Mouse (Mus musculus): Measurements from ENCODE around the gene Plekho1.
"Not testable (repeated sequence)": the region's sequence is repeated elsewhere in the genome, so short reads cannot be mapped to it uniquely, and the experiment has no call there.

Plekho1 gene

DNA sequence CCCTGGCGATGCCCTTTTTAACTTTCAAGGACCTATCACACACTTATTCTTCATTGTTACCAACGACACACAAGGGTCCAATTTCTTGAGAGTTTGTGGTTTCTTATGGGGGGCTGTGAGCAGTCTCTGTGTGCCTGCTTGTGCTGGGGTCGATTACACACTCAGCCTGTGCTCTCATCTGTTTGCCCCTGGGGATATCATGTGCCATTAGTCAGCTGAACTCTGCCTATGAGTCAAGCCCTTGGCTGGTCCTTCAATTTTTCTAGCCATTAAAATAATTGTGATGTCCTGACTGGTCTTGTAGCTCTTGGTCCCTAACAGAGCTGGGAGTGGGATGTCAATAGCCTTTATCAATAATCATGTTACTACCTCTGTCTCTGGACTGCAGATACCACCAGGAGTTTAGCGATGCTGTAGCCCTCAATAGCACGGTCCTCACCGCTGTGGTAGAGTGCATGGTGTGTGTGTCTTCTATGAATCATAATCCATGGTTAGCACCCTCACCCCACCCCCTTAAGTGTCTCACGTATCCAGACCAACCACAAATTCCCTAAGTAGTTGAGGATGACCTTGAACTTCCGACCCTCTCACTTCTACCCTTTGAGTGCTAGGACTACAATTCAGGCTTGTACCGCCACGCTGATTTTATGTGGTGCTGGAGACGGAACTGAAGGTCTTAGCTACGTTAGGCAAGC, 15.4 kb downstream of the Plekho1 start:
- no peak for DNase-seq (ENCODE audit: low spot score)

DNA sequence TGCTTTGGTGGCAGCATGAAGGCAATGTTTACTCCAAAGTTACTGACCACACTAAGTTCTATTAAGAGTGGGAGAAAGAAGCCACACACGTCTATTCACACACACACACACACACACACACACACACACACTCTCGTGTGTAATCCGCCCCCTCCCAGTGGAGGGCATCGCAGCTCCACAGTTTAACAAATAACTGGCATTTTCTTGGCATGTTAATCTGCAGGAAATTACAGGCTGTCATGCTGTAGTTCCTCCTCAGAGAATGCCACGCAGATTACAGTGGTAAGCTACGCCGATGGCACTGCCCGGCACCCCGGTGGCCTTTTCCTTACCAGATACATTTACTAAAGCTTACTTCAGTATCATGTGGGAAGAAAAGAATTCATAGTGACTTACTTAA, 17.5 kb downstream of the Plekho1 start:
- DNase-seq (ENCODE audit: low spot score) = no peak

DNA sequence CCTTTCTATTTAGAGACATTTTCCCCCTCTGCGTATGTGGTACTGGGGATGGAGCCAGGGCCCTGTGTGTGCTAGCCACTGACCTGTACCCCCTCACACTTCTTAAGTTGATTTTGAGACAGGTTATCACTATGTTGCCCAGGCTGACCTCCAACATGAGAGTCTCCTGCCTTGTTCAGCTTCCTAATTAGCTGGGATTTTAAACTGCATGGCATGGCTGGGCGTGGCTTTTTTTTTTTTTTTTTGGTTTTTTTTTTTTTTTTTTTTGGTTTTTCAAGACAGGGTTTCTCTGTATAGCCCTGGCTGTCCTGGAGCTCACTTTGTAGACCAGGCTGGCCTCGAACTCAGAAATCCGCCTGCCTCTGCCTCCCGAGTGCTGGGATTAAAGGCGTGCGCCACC, 18.2 kb downstream of the Plekho1 start:
- not testable (repeated sequence) for DNase-seq (ENCODE audit: low spot score)

DNA sequence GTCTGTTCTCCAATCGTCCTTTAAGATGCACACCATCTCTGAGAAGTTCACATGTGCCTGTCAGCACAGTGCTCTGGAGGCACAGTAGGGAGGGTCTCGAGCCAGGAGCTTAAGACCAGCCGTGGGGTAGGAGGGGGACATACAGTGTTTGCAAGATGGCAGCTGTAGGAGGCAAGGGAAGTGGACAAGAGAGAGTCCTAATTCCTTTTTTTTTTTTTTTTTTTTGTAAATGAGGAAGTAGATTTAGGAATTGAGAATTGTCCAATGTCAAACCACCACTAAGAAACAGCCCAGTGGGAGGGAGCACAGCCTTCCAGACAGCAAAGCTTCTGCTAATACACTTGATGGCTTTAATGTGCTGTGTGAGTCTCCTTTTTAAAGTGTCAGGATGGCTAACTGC, 18.7 kb downstream of the Plekho1 start:
- no peak for DNase-seq (ENCODE audit: low spot score)

DNA sequence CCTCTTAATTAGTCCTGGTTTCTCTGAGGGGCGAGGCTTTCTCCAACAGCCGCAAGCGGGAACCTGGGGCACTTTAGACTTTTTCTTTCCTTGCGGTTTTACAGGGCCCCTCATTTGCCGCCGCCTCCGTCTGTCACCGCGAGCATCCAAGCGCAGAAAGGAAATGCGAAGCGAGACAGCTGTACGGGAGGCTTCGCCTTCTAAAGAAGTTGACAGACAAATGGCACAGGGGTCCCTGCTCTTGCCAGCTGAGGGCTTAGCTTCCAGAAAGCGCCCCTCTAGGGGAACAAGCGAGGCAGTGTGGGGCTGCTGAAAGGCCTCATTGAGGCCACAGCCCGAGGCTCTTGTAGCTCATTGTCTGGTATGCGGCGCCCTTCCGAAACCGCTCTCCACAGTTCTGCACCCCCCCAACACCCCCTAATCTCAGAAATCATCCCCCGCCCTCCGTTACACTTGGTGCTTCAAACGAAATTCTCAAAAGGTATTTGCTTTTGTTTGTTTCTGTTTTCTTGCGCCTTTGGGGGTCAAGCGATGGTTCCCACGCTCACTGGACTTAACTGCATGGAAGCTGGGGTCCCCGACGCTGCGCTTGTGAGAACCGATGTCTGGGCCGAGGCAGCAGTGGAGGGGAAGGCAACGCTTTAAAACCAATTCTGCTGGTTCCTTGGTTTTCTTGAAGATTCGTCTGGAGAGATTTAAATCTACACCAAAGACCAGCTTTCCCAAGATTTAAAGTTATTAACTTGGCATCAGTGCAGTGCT, 22.7 kb downstream of the Plekho1 start:
- DNase-seq (ENCODE audit: low spot score) = peak; percentile 78

DNA sequence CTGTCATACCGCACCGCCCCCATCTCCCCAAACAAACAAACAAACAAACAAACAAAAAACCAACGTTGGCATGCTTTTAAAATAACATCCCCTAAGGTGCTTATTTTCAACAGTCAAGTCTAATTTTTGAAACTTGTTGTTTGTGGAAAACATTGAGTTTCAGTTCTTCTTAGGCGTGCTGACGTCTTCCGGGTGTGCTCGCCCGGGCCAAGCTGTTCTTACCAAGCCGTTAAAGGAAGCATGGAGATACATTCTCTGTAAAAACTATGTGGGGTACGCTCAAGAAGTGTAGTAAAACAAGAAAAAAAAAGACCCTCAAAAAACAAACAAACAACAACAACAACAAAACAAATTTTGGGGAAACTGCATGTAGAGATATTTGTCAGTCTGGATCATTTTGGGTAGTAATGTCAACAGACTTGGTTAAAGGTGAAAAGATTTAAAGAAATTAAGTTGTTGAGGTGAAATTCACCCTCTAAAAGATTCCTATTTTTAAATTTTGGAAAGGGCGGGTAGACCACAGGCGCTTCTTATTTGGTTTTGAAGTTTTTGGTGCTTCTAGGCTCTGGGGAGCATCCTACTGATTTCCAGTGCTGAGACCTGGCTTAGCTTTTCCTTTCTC, 23.4 kb downstream of the Plekho1 start:
- no peak for DNase-seq (ENCODE audit: low spot score)

DNA sequence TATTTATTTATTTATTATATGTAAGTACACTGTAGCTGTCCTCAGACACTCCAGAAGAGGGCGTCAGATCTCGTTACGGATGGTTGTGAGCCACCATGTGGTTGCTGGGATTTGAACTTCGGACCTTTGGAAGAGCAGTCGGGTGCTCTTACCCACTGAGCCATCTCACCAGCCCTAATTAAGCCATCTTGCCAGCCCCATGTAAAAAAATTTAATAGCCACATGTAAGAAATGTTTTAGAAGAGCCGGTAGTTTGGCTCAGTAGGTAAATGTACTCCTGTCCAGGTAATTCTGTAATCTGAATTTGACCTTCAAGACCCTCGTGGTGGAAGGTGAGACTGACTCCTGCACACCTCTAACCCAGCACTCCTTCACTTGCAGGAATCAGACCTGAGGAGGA, 25.1 kb downstream of the Plekho1 start:
- DNase-seq (ENCODE audit: low spot score) = not testable (repeated sequence)

DNA sequence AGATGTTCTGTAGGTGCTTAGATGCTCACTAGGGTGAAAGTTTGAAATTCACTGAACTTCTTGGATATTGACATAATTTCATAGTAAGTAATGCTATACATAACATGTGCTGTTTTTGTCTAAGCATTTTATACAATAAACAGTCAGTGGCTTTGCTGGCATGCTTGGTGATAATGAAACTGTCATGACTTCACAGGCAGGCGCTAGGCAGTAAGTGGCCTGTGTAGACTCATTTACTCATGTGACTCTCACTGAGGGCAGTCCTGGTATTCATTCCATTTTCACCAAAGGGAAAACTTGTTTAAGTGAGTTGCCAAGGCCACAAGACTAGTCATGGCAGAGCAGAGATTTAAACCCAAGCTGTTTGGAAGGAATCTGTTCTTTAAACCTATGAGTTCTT, 26.5 kb downstream of the Plekho1 start:
- no peak for DNase-seq (ENCODE audit: low spot score)

DNA sequence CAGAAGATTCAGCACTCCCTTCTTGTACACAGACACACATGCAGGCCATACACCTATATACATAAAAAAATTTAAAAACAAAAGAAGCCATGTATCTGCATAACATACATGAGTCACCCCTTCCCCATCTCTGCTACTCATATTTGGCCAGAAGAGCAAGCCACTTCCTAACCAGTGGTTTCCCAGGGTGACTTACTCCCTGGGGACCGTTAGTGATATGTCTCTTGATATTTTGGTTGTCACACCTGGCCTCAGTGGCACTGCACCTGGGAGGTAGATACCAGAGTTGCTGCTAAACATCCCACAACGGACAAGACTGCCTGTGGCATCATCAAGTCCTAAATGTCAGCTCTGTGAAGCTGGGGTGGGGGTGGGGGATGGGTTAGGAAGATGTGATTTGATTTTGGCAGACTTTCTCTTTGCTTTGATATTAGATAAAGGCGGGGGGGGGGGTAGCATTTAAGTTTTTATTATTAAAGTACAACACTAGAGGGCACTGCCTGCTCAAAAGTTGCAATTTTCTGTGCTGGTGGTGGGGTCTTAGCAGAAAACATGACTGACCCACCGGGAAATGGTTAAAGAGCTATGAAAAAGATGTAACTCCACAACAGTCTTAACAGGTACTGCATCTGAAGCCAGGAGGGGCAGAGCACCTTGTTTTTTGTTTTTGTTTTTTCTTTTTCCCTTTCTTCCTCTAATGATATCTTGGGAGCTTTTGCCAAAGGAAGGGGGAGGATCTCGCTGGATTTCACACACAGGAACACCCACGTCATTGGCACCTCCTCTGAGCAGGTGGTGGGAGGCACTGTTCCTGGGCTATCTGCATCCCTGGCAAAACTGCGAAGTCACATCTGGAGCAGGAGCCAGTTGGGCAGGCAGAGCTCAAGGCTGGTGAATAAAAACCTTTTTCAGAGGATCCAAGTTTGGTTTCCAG, 30.0 kb downstream of the Plekho1 start:
- DNase-seq (ENCODE audit: low spot score) = peak; percentile 89

DNA sequence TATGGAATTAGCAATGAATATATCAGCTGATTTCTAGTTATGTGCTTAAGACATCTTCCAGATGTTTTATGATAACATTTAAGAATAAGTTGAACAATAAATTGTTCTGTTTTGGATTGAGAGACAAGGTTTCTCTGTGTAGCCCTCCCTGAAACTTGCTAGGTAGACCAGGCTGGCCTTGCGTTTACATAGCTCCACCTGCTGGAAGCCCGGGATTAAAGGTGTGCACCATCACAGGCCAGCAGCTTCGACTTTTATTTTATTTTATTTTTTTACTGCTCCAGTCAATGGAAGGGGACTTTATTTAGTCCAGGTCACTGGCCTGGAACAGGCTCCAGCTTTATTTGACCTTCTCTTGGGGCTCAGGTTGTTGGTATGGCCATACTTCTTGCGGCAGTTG, 32.1 kb downstream of the Plekho1 start:
- DNase-seq (ENCODE audit: low spot score) = peak; percentile 45

DNA sequence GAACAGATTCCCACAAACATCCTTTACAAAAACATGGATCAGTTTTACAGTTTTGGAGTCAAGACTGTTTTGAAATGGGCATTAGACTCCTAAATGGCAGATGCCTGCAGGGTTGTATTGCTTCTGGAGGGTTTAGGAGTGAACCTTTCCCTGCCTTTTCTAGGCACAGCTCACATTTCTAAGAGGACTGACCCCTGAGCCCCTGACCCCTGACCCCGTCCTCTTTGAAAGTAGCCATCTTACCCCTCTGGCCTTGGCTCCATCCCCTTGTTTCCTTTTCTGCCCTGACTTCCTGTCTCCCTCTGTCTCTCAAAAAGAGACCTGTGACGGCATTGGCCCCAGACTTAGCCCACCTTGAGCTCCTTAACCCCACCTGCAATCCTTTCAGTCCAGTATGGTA, 32.6 kb downstream of the Plekho1 start:
- no peak for DNase-seq (ENCODE audit: low spot score)

DNA sequence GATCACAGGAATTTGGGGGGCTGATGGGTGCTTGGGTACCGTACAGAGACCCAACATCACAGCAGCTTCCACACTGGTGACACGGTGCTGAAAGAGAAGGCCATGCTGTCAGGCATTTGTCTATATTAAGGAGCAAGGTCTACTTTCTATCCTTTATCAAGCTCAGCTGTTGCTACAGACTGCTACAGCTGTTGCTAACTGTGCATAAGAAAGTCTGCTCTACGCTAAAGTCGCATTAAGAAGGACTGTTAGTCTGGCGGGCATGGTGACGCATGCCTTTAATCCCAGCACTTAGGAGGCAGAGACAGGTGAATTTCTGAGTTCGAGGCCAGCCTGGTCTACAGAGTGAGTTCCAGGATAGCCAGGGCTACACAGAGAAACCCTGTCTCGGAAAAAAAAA, 33.6 kb downstream of the Plekho1 start:
- DNase-seq (ENCODE audit: low spot score) = not testable (repeated sequence)

DNA sequence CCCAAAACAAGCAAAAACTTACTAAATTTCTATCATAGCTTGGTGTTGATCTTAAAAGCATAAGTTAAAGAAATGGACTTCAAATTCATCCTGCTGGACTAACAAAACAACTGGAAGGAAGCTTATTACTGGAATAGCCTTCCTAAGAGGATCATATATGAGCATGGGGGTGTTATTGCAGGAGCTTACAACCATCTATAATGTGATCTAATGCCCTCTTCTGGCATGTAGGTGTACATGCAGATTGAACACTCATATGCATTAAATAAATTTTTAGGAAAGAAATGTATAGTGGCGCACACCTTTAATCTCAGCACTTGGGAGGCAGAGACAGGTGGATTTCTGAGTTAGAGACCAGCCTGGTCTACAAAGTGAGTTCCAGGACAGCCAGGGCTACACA, 36.0 kb downstream of the Plekho1 start:
- no peak for DNase-seq (ENCODE audit: low spot score)

DNA sequence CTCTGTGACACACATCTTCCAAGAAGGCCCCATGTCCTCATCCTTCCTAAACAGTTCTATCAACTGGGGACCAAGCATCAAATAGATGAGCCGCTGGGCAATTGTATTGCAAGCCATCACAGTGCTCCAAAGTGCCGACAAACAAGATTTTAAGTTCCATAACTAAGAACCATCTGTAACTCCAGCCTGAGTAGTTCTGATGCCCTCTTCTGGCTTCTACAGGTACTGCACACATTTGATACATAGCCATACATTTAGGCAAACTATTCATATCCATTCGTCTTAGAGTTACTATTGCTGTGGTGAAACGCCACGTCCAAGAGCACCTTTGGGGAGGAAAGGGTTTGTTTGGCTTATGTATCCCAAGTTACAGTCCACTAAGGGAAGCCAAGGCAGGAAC, 36.7 kb downstream of the Plekho1 start:
- peak; percentile 48 for DNase-seq (ENCODE audit: low spot score)

DNA sequence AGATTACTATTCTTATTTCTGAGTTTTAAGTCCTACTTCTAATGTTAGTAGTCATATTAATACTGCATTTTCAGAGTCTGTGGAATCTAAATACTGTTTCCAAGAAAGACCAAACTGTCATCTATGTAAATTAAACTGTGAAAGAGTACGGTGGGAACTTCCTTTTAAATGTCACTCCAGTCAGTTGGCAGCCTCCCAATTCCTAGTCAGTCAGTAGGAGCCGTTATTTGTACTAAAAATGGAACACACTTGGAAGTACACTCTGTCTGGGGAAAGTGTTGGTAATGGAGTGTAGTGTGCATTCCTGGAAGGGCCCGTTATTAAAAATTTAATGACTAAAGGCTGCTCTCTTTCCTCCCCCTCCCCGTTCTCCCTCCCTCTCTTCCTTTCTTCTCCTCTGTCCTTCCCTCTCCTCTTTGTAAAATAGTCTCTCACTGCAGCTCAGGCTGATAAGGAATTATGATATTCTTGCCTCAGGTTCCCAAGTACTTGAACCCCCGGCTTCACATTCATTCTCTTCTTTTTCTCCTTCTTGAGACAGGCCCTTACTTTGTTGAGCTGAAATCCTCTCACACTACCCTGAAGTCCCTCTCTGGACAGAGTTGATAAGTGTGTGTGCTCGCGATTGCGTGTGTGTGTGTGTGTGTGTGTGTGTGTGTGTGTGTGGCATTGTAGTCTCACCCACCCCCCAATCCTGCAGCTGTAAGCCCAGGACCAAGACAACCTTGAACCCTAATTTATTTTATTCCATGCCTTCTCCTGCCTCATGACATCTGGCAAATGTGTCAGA, 38.2 kb downstream of the Plekho1 start:
- DNase-seq (ENCODE audit: low spot score) = no peak

DNA sequence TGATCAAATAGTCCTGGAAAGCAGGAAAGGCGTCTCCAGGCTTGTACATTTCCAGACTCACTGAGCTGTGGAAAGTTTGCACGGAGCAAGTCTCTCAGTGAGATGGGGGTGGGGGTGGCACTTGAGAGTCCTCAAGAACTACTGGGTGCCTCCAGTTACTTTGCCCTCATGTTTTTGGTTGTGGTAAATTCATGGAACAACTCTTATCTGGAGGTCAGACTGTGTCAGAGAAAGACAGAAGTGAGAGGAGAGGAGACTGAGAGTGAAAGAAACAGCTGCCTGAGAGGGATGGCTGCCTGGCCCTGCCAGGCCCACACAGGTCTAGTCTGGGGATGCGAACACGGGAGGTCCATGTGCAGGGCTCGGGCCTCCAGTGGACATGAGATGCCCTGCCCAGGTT, 40.5 kb downstream of the Plekho1 start:
- DNase-seq (ENCODE audit: low spot score) = no peak

DNA sequence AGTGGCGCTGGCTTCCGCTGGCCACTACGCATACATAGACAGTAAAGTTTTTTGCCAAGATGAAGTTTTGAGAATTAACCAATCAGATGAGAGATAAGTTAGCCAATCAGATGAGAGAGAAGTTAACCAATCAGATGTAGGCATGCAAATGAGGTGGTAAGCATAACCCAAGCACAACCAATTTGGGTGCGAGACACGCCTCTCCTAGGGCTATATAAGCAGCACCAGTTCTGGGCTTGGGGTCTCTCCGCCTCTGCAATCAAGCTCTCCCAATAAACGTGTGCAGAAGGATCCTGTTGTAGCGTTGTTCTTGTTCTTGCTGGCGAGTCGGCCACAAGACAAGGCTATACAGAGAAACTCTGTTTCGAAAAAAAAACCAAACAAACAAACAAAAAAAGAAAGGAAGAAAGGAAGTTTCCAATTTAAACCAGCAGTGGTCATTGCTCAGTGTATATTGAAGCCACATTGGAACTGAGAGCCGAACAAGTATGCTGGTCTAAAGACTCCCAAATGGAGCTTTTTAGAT, 41.1 kb downstream of the Plekho1 start:
- not testable (repeated sequence) for DNase-seq (ENCODE audit: low spot score)

DNA sequence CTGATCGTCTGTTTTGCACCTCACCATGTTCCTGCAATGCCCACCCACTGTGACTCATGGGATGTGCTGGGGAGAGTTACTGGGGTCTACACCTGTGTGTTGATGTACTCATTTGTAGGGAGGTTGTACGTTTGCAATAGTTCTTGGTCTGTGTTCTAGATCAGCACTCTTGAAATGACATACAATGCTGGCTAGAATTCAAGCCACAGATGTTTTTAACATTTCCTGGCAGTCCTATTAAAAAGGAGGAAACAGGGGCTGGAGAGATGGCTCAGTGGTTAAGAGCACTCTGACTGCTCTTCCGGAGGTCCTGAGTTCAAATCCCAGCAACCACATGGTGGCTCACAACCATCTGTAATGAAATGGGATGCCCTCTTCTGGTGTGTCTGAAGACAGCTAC, 42.3 kb downstream of the Plekho1 start:
- DNase-seq (ENCODE audit: low spot score) = no peak

DNA sequence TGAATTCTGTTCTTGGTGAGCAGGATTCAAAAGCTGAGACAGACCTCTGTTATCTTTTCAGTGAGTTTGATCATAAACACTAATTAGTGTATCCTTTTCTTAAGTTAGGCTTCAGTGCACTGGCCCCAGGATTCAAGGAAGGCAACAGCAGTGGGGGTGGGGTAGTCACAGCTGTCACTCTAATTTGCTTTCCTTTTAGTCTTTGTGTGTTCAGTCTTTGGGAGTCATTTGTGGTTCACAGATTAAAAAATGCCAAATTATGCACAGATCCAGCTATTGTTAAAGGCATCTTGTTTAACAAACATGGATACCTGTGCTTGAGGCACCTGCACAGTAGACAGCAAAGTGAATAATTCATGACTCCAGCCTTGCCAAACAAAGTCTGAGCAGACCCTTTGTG, 42.8 kb downstream of the Plekho1 start:
- DNase-seq (ENCODE audit: low spot score) = peak; percentile 48

DNA sequence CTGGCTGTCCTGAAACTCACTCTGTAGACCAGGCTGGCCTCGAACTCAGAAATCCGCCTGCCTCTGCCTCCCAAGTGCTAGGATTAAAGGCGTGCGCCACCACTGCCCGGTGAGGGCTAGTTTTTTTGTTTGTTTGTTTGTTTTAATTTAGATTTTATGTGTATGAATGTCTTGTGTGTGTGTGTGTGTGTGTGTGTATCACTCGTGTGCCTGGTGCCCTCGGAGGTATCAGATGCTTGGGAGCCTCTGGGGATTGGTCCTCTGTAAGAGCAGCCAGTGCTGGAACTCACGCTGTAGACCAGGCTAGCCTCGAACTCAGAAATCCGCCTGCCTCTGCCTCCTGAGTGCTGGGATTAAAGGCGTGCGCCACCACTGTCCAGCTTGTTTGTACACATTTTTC, 44.2 kb downstream of the Plekho1 start:
- DNase-seq (ENCODE audit: low spot score) = not testable (repeated sequence)
